In genomic region chr2:161570236-161570995, GRCm38 (mm10) we compare ENCODE assay signal across 9 mouse cellular contexts.
A peak's percentile ranks its signal among the peaks of the same experiment; 100 is the strongest.
DNase-seq lines count a peak whose midpoint lies in the region; ATAC-seq and TF ChIP-seq lines count a peak whose summit lies in the region.
"Had no signal": no experiment of that assay in that cellular context is flagged by ENCODE, and none has a peak within 500 bp of the region (broad histone marks: within the 10 kb centered on the region; RNA-seq: fewer than 3 reads in every experiment).

No protein-coding gene starts in this region.

- no peak overlapping the region for H3K27ac ChIP-seq in intestine, embryonic 15.5 days
- H3K27ac ChIP-seq in intestine, postnatal 0 days (ENCODE audit: low read depth, low read length): no peak overlapping the region
- H3K27ac ChIP-seq in liver, embryonic 11.5 days (ENCODE audit: low read depth, low read length): no peak overlapping the region
- no peak overlapping the region for H3K27ac ChIP-seq in liver, embryonic 12.5 days

- no peaks in the 10 kb centered on the region for H3K27me3 ChIP-seq in intestine, embryonic 15.5 days (replicated peaks)
- no peaks in the 10 kb centered on the region for H3K27me3 ChIP-seq in intestine, postnatal 0 days (replicated peaks; ENCODE audit: control insufficient read depth, insufficient read depth, low read length)
- no peaks in the 10 kb centered on the region for H3K27me3 ChIP-seq in liver, embryonic 11.5 days (replicated peaks; ENCODE audit: control insufficient read depth, insufficient read depth, low read length)
- H3K27me3 ChIP-seq in liver, embryonic 12.5 days (replicated peaks): no peaks in the 10 kb centered on the region

- no peaks in the 10 kb centered on the region for H3K4me1 ChIP-seq in intestine, embryonic 15.5 days (replicated peaks)
- H3K4me1 ChIP-seq in intestine, postnatal 0 days (replicated peaks; ENCODE audit: control insufficient read depth, insufficient read depth, low read length): no peaks in the 10 kb centered on the region
- H3K4me1 ChIP-seq in liver, embryonic 11.5 days (replicated peaks; ENCODE audit: control insufficient read depth, insufficient read depth, low read length): no peaks in the 10 kb centered on the region
- no peaks in the 10 kb centered on the region for H3K4me1 ChIP-seq in liver, embryonic 12.5 days

- H3K36me3 ChIP-seq in intestine, embryonic 15.5 days: no peaks in the 10 kb centered on the region
- no peaks in the 10 kb centered on the region for H3K36me3 ChIP-seq in intestine, postnatal 0 days (ENCODE audit: control insufficient read depth, insufficient read depth)
- no peaks in the 10 kb centered on the region for H3K36me3 ChIP-seq in liver, embryonic 11.5 days (ENCODE audit: control insufficient read depth, insufficient read depth, low read length)
- H3K36me3 ChIP-seq in liver, embryonic 12.5 days: no peaks in the 10 kb centered on the region
- H3K36me3 ChIP-seq: G1E had no signal

- 46% methylated on average over 10 of the region's 10 CpGs for WGBS in intestine, embryonic 15.5 days
- 60% methylated on average over 10 of the region's 10 CpGs for WGBS in intestine, postnatal 0 days
- WGBS in liver, embryonic 11.5 days: 66% methylated on average over 10 of the region's 10 CpGs
- WGBS in liver, embryonic 12.5 days (ENCODE audit: insufficient replicate concordance): 52% methylated on average over 10 of the region's 10 CpGs

- no peak overlapping the region for H3K9ac ChIP-seq in intestine, embryonic 15.5 days
- H3K9ac ChIP-seq in intestine, postnatal 0 days (ENCODE audit: low read depth, low read length): no peak overlapping the region
- no peak overlapping the region for H3K9ac ChIP-seq in liver, embryonic 11.5 days (ENCODE audit: low read depth, low read length)
- H3K9ac ChIP-seq in liver, embryonic 12.5 days: no peak overlapping the region

- H3K9me3 ChIP-seq in intestine, embryonic 15.5 days: no peaks in the 10 kb centered on the region
- H3K9me3 ChIP-seq in intestine, postnatal 0 days (ENCODE audit: control insufficient read depth): no peaks in the 10 kb centered on the region
- H3K9me3 ChIP-seq in liver, embryonic 11.5 days (ENCODE audit: control insufficient read depth, low read length): no peaks in the 10 kb centered on the region
- no peaks in the 10 kb centered on the region for H3K9me3 ChIP-seq in liver, embryonic 12.5 days (replicated peaks)

- no peak overlapping the region for H3K4me3 ChIP-seq in intestine, embryonic 15.5 days (replicated peaks)
- H3K4me3 ChIP-seq in intestine, postnatal 0 days (ENCODE audit: low read depth, low read length): no peak overlapping the region
- H3K4me3 ChIP-seq in liver, embryonic 11.5 days (ENCODE audit: low read depth, low read length): no peak overlapping the region
- H3K4me3 ChIP-seq in liver, embryonic 12.5 days: no peak overlapping the region

- TF ChIP-seq CTCF in intestine, postnatal 0 days (IDR thresholded peaks at IDR 0.05; ENCODE audit: low read depth): no peak

- no peak overlapping the region for H3K4me2 ChIP-seq in intestine, embryonic 15.5 days (replicated peaks)
- no peak overlapping the region for H3K4me2 ChIP-seq in intestine, postnatal 0 days (replicated peaks; ENCODE audit: low read depth)
- no peak overlapping the region for H3K4me2 ChIP-seq in liver, embryonic 11.5 days
- H3K4me2 ChIP-seq in liver, embryonic 12.5 days: no peak overlapping the region

- peak; percentile 9 for DNase-seq in 3134 (ENCODE audit: extremely low read depth, insufficient read length, low spot score)
- peak; percentile 16 for DNase-seq in fat pad, adult 2 months (ENCODE audit: extremely low read depth, low read depth, low spot score)
- DNase-seq in left cerebral cortex, postnatal 36 days (ENCODE audit: low spot score in 2 of 2): peak; percentile 41 to 45
- DNase-seq in liver, embryonic 11.5 days (ENCODE audit: low spot score): no peak
- no peak for DNase-seq in kidney, postnatal 25 days

- intact Hi-C loops in left cerebral cortex, postnatal 36 days (cut with DNase I): no loop called here

- 0 out of 2 replicates have a peak, but pooled peaks have one; percentile 41 for ATAC-seq in intestine, embryonic 15.5 days
- ATAC-seq in intestine, postnatal 0 days: no peak
- ATAC-seq in liver, embryonic 11.5 days (replicated peaks; ENCODE audit: low FRiP score): no peak
- no peak for ATAC-seq in liver, embryonic 12.5 days

Comparison
In these comparisons a context has a peak if more than half of its experiments do, and no peak if none do; other contexts are left out.
1. DNase-seq: peak in 3134 (single experiment), fat pad, adult 2 months (single experiment) and left cerebral cortex, postnatal 36 days (2 of 2); none in liver, embryonic 11.5 days (single experiment) and kidney, postnatal 25 days (0 of 2).